Mouse (Mus musculus): ENCODE measurements around the gene Cdc42bpg.
"Not testable (repeated sequence)": the region's sequence is repeated elsewhere in the genome, so short reads cannot be mapped to it uniquely, and the experiment has no call there.

Cdc42bpg gene

GRCm38 (mm10) chr19:6299003-6299402 lies 7.3 kb upstream of the Cdc42bpg start:
- DNase-seq (ENCODE audit: low read depth), result no peak

GRCm38 (mm10) chr19:6299450-6300267 lies 6.6 kb upstream of the Cdc42bpg start:
- no peak for DNase-seq (ENCODE audit: low read depth)

GRCm38 (mm10) chr19:6300402-6300841 lies 5.8 kb upstream of the Cdc42bpg start:
- no peak for DNase-seq (ENCODE audit: low read depth)

- DNase-seq (ENCODE audit: low read depth), result no peak
These were observed 4.1 kb upstream of the Cdc42bpg start for GRCm38 (mm10) chr19:6302114-6302513.

DNA sequence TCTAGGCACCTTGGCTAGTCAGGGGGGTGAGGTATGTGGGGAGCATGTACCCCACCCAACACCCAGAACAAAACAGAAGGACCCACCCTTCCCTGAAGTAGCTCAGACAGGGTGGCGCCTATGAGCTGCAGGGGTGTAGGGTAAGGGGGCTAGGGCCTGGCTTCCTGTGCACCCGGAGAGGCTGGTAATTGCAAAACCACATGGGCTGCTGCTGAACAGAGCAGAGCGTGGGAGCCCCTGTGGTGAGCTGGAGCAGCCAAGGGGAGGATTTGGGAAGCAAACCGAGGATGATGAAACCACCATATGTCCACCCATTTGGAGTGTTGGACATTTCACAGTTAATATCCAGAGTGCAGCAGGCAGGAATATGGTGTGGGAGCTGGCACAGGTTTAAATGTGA lies 3.7 kb upstream of the Cdc42bpg start:
- no peak for DNase-seq (ENCODE audit: low read depth)

DNA sequence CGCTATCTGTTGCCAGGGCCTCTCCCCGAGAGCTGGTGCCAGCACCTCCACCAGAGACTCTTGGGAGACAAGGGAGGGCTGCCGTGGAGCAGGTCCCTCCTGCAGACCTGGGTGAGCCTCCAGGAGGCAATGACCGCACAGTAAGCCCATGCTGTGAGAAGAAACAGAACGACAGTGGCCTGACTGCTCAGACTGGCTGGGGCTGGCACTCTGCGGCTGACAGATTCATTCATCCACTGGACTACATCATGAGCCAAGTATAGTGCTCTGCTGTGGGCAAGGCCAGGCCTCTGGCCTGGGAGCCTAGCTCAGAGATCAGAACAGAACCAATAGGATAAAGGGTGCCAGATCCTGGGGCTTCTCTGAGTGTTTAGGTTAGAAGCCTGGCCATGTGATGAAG lies 2.4 kb upstream of the Cdc42bpg start:
- no peak for DNase-seq (ENCODE audit: low read depth)

DNA sequence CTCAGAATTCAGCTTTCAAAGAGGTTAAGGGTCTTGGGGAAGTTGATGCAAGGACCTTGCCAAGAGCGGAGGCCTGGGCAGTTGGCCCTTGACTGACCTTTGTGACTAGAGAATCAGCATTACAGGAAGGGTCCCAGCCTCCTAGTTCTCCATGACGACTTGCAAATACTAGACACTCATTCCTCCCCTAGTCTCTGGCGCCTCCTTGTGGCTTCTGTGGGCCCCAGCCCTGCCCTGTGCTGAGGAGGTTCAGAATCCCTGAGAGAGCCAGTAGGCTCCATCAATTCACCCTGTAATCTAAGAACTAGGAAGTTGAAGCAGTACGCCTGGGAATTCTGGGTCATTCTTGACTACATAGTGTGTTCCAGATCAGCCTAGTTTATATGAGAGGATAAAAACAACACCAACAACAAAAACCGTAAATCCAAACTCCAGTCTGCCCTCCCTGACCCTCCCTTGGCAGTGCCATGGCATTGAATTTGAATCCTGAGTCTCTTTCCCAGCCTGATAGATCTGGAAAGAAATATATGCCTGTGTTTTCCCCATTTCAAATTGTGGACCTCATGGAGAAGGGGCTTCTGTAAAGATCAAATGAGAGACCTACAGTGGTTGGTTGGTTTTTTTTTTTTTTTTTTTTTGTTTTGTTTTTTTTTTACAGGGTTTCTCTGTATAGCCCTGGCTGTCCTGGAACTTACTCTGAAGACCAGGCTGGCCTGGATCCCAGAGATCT lies 1.3 kb upstream of the Cdc42bpg start:
- peak; percentile 95 for DNase-seq (ENCODE audit: low read depth)

DNA sequence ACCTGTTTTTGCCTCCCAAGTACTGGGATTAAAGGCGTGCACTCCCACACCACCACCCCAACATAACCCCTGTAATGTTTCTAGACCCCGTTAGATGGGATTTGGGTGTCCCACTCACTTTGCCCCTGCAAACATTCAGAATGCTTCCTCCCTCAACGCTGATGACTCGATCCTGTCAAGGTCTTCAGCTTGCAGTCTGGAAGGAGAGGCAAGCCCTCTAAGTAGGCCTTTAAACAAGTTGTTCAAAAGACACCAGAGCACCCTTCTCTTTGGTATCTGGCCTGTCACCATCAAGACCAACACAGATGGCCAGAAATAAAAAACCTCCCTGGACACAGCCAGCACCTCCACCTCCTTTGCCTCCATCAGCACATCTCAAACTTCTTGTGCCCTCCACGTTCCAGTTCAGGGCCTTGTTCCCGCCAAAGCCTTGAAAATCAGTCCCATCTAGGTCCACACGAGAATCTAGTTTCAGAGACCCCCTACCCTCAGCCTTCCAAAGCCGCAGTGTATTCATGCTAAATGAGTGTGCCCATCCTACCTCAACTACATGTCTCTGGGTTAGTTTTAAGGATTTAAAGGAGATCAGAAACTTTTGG lies 640 bp upstream of the Cdc42bpg start:
- no peak for DNase-seq (ENCODE audit: low read depth)

GRCm38 (mm10) chr19:6306586-6306985 lies 330 bp downstream of the Cdc42bpg start:
- peak; percentile 82 for DNase-seq (ENCODE audit: low read depth)

DNA sequence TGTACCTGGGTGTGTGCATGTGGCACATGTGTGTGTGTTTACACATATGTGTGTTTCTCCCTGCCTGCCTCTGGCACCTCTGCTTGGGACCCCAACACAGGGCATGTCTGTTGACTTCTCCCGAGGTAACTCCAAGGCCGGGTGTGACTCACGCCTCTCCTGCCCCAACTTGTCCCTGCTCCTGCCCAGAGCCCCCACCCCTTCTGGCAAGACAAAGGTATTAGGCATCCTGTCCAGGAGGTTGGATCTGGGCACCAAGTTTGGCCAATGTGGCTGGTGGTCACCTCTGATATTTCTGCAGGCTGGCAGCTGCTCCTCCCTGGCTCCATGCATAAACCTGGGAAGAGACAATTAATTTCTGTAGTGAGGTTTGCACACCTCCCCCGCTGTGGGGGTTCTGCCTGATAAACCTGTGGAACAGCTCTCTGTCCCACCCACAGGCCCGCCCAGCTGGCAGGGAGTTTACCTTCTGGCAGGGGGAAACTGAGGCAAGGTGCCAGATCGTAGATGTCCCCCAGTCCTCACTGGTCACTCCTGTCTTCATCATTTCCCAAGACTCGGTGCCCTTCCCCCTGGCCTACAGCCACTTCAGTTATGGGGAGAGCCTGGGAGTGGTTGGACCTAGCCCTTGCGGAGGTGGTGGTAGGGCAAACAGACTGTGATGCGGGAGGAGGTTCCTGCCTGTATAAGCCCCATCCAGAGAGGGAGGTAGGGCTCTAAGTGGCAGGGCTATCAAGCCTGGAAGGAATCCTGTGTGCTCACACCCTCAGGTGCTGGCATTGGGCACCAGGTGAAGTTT lies 1.7 kb downstream of the Cdc42bpg start:
- no peak for DNase-seq (ENCODE audit: low read depth)

- no peak for DNase-seq (ENCODE audit: low read depth)
These were observed 3.9 kb downstream of the Cdc42bpg start for GRCm38 (mm10) chr19:6310181-6310580.

- not testable (repeated sequence) for DNase-seq (ENCODE audit: low read depth)
These were observed 5.5 kb downstream of the Cdc42bpg start for GRCm38 (mm10) chr19:6311783-6312182.

- no peak for DNase-seq (ENCODE audit: low read depth)
These were observed 7.5 kb downstream of the Cdc42bpg start for GRCm38 (mm10) chr19:6313796-6314195.

DNA sequence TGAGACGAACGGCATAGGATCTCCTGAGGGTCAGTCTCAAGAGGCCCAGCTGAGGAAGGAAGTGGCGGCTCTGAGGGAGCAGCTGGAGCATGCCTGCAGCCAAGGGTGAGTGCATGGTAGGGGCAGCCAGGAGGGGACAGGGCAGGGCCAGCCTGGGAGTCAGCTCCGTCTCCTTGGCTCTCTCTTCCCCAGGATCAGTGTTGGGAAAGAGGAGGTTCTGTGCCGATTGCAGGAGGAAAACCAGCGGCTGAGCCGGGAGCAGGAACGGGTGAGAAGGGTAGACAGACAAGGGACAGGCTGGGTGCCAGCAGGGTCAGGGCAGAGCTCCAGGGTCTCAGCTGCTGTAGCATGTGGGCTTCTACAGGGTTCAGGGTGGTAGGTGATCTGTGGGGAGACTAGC lies 8.3 kb downstream of the Cdc42bpg start:
- DNase-seq (ENCODE audit: low read depth), result no peak

- no peak for DNase-seq (ENCODE audit: low read depth)
These were observed 9.3 kb downstream of the Cdc42bpg start for GRCm38 (mm10) chr19:6315573-6315972.

GRCm38 (mm10) chr19:6318145-6318544 lies 11.9 kb downstream of the Cdc42bpg start:
- no peak for DNase-seq (ENCODE audit: low read depth)

DNA sequence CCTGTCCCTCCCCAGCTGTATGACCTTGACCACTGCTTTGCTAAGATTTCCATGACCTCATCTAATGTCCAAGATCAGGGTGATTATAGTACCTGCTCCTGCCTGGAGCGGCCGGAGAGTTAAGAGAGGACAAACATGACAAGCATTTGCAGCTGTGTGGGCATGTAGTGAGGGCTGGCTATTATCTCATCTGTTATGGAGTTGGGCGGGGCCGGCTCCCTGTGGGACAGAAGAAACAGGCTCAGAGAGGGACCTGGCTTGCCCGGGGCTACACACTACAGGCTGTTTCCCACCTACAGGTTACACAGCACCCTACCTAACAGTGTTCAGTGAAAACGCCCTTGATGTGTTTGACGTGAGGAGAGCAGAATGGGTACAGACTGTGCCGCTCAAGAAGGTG lies 15.1 kb downstream of the Cdc42bpg start:
- DNase-seq (ENCODE audit: low read depth), result no peak

DNA sequence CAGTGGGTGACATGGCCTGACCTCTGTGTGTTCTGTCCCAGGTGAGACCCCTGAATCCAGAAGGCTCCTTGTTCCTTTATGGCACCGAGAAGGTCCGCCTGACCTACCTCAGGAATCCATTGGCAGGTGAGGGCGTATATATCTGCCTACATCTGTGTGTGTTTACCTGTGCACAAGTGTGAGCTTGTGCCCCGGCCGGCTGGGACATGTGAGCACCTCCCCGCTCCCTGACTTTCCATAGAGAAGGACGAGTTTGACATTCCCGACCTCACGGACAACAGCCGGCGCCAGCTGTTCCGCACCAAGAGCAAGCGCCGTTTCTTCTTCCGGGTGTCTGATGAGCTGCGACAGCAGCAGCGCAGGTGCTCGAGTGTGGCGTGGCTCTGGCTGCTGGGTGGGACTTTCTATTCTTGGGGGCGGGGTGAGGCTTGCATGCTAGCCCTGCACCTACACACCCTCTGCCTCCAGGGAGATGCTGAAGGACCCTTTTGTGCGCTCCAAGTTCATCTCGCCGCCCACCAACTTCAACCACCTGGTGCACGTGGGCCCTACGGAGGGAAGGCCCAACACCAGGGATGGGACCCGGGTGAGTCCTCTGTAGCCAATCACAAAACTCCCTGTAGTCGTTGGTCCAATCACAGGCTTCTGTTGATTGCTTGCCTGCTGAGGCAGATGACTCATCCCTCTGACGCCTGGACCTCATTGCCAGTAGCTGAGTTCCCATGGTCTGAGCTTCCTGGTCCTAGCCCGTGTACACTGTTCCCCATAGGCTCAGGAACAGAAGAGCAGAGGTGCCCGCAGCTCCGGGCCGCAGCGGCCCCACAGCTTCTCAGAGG lies 15.7 kb downstream of the Cdc42bpg start:
- no peak for DNase-seq (ENCODE audit: low read depth)

DNA sequence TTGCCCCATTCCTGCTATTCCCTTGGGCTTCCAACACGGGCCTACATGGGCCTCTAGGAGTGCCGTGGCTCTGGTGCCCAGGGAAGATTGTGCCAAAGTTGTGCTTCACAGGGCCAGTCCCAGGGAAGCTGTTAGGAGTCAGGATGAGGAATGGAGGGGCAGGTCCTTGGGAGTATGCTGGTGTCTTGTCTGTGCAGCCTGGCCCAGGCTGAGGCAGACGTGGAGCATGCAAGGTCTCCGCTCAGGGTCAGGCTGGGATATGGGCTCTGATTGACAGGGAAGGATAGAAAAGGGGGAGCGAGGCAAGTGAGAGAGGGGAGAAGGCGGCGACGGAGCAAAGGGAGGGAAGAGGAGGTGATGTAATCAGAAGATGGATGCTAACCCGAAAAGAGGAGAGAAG lies 18.5 kb downstream of the Cdc42bpg start:
- no peak for DNase-seq (ENCODE audit: low read depth)

GRCm38 (mm10) chr19:6331178-6331577 lies 24.9 kb downstream of the Cdc42bpg start:
- no peak for DNase-seq (ENCODE audit: low read depth)
